Mouse (Mus musculus): ENCODE results near the gene Gipc2. TPM values are rescaled to one million over a fixed set of nuclear protein-coding genes. Genes with fewer than 3 reads are reported as not detected.
A peak's percentile ranks its signal among the peaks of the same experiment; 100 is the strongest.
"Not testable (repeated sequence)": the region's sequence is repeated elsewhere in the genome, so short reads cannot be mapped to it uniquely, and the experiment has no call there.

The Gipc2 gene
- polyA plus RNA-seq, 1 experiment, result 0.06 TPM

GRCm38 (mm10) chr3:152201181-152201580 lies 35.2 kb upstream of the Gipc2 start:
- WGBS, result 95% methylated on average over 3 of the region's 3 CpGs
- no peak overlapping the region for H3K27ac ChIP-seq (ENCODE audit: insufficient read depth, low read length)
- TF ChIP-seq CTCF (IDR thresholded peaks at IDR 0.05; ENCODE audit: extremely low read depth, insufficient read depth, insufficient read length, insufficient replicate concordance) (no peak), POLR2A (IDR thresholded peaks at IDR 0.05; ENCODE audit: low read depth, low read length) (no peak)

DNA sequence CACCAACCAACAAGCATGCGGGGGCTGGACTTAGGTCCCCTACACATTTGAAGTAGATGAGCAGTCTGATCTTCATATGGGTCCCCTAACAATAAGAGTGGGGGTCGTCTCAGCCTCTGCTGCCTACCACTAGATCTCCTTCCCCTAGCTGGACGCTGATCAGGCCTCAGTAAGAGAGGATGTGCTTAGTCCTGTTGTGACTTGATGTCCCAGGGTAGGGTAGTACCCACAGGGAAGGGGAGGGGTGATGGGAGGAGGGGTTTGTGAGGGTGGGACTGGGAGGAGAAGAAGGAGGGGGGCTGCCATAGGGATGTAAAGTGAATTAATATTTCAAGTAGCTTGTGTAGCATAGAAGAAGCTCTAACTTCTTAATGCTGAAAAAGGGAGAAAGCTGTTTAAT lies 33.1 kb upstream of the Gipc2 start:
- Histone ChIP-seq H3K4me3 (ENCODE audit: extremely low read depth, insufficient read depth, insufficient read length) (no peak overlapping the region), H3K36me3 (ENCODE audit: control insufficient read depth, insufficient read depth, low read length) (no peaks in the 10 kb centered on the region), H3K27me3 (ENCODE audit: control insufficient read depth, insufficient read depth, low read length) (no peaks in the 10 kb centered on the region), H3K4me1 (ENCODE audit: control insufficient read depth, insufficient read depth, insufficient read length) (no peaks in the 10 kb centered on the region; the same call in 1 of the 2 replicates), H3K27ac (ENCODE audit: insufficient read depth, low read length) (no peak overlapping the region)
- WGBS, result 76% methylated on average over 3 of the region's 3 CpGs
- no peak for DNase-seq (ENCODE audit: low read depth in 1 of 2, low spot score in 2 of 2)
- TF ChIP-seq CTCF (IDR thresholded peaks at IDR 0.05; ENCODE audit: extremely low read depth, insufficient read depth, insufficient read length, insufficient replicate concordance) (no peak), POLR2A (IDR thresholded peaks at IDR 0.05; ENCODE audit: low read depth, low read length) (no peak)

More at GRCm38 (mm10) chr3:152201181-152201580, 35.2 kb upstream of the Gipc2 start:
- Histone ChIP-seq H3K4me3 (ENCODE audit: extremely low read depth, insufficient read depth, insufficient read length) (no peak overlapping the region), H3K27me3 (ENCODE audit: control insufficient read depth, insufficient read depth, low read length) (no peaks in the 10 kb centered on the region), H3K4me1 (ENCODE audit: control insufficient read depth, insufficient read depth, insufficient read length) (no peaks in the 10 kb centered on the region; the same call in 1 of the 2 replicates), H3K36me3 (ENCODE audit: control insufficient read depth, insufficient read depth, low read length) (no peaks in the 10 kb centered on the region)
- DNase-seq (ENCODE audit: low read depth in 1 of 2, low spot score in 2 of 2), result no peak

GRCm38 (mm10) chr3:152197246-152197645 lies 31.2 kb upstream of the Gipc2 start:
- H3K27me3 ChIP-seq (ENCODE audit: control insufficient read depth, insufficient read depth, low read length); H3K4me3 ChIP-seq (ENCODE audit: extremely low read depth, insufficient read depth, insufficient read length); H3K4me1 ChIP-seq (ENCODE audit: control insufficient read depth, insufficient read depth, insufficient read length); H3K27ac ChIP-seq (ENCODE audit: insufficient read depth, low read length); DNase-seq (ENCODE audit: low read depth in 1 of 2, low spot score in 2 of 2); H3K36me3 ChIP-seq (ENCODE audit: control insufficient read depth, insufficient read depth, low read length): not testable (repeated sequence)
- WGBS, result 49% methylated on average over 2 of the region's 2 CpGs

GRCm38 (mm10) chr3:152193635-152194097 lies 27.6 kb upstream of the Gipc2 start:
- peak overlapping the region; percentile 78 for H3K27ac ChIP-seq (ENCODE audit: insufficient read depth, low read length)
- under 1% methylated on average over 17 of the region's 17 CpGs for WGBS
- no peaks in the 10 kb centered on the region for H3K27me3 ChIP-seq (ENCODE audit: control insufficient read depth, insufficient read depth, low read length)
- TF ChIP-seq CTCF (IDR thresholded peaks at IDR 0.05; ENCODE audit: extremely low read depth, insufficient read depth, insufficient read length, insufficient replicate concordance) (no peak), POLR2A (IDR thresholded peaks at IDR 0.05; ENCODE audit: low read depth, low read length) (peak; percentile 84)
- peak; percentile 79 to 82 for DNase-seq (ENCODE audit: low read depth in 1 of 2, low spot score in 2 of 2)
- peak overlapping the region; percentile 69 for H3K4me3 ChIP-seq (ENCODE audit: extremely low read depth, insufficient read depth, insufficient read length)
- no peaks in the 10 kb centered on the region; the same call in 1 of the 2 replicates for H3K4me1 ChIP-seq (ENCODE audit: control insufficient read depth, insufficient read depth, insufficient read length)
- no peaks in the 10 kb centered on the region for H3K36me3 ChIP-seq (ENCODE audit: control insufficient read depth, insufficient read depth, low read length)

DNA sequence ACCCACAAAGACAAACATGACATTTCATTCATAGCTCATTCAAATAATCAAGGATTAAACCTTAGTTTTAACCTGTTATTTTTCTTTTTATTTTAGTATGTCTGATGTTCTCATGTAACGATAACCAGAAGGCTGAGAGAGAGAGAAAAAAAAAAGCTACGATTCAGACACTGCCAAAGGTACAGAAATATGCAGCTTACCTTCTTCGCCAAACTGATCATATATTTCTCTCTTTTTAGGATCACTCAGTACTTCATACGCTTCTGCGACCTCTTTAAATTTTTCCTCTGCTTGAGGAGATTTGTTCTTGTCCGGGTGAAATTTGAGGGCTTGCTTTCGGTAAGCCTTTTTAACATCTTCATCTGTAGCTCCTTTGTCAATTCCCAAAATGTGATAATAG lies 27.1 kb upstream of the Gipc2 start:
- Histone ChIP-seq H3K4me3 (ENCODE audit: extremely low read depth, insufficient read depth, insufficient read length) (peak overlapping the region; percentile 69), H3K27me3 (ENCODE audit: control insufficient read depth, insufficient read depth, low read length) (no peaks in the 10 kb centered on the region), H3K4me1 (ENCODE audit: control insufficient read depth, insufficient read depth, insufficient read length) (no peaks in the 10 kb centered on the region; the same call in 1 of the 2 replicates), H3K27ac (ENCODE audit: insufficient read depth, low read length) (peak overlapping the region; percentile 78), H3K36me3 (ENCODE audit: control insufficient read depth, insufficient read depth, low read length) (no peaks in the 10 kb centered on the region)
- DNase-seq (ENCODE audit: low read depth in 1 of 2, low spot score in 2 of 2), result no peak
- TF ChIP-seq POLR2A (IDR thresholded peaks at IDR 0.05; ENCODE audit: low read depth, low read length) (no peak), CTCF (IDR thresholded peaks at IDR 0.05; ENCODE audit: extremely low read depth, insufficient read depth, insufficient read length, insufficient replicate concordance) (no peak)
- WGBS, result under 1% methylated on average over 7 of the region's 7 CpGs

DNA sequence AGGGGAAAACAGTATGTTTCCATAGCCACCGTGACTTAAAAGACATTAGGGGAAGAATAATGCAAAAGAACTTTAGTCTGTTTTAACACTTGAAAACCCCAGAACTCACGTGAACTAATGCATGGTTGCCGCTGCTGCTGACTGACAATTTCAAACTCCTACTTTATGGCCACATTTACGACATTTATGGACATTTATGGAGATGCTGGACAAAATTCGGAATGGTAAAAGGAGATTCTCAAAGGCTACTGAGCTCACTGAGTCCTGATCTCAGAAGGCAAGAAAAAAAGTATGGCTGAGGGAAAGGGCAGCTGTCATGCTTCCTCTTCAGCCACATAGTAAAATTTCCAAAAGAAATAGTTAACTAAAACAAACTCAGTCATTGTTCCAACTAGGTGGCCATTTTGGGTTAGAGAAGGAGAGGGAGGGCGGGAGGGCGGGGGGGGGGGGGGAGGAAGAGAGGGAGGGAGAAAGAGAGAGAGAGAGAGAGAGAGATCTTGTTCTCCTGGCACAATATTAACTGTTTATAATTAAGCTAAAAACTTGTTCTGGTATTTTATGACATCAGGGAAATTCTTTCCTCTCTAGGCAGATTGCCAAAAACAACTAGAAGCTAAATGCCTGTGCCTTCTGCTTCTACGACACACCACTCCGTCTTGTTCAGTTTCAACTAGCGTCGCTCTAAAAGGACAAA lies 26.4 kb upstream of the Gipc2 start:
- DNase-seq (ENCODE audit: low read depth in 1 of 2, low spot score in 2 of 2), result no peak

GRCm38 (mm10) chr3:152191791-152192237 lies 25.8 kb upstream of the Gipc2 start:
- no peak for DNase-seq (ENCODE audit: low read depth in 1 of 2, low spot score in 2 of 2)
- 23% methylated on average over 6 of the region's 6 CpGs for WGBS
- H3K4me1 ChIP-seq (ENCODE audit: control insufficient read depth, insufficient read depth, insufficient read length), result no peaks in the 10 kb centered on the region
- H3K27ac ChIP-seq (ENCODE audit: insufficient read depth, low read length), result peak overlapping the region; percentile 44; the same call in 1 of the 2 replicates
- no peaks in the 10 kb centered on the region for H3K27me3 ChIP-seq (ENCODE audit: control insufficient read depth, insufficient read depth, low read length)
- H3K36me3 ChIP-seq (ENCODE audit: control insufficient read depth, insufficient read depth, low read length), result no peaks in the 10 kb centered on the region
- TF ChIP-seq POLR2A (IDR thresholded peaks at IDR 0.05; ENCODE audit: low read depth, low read length), result no peak
- no peak for TF ChIP-seq CTCF (IDR thresholded peaks at IDR 0.05; ENCODE audit: extremely low read depth, insufficient read depth, insufficient read length, insufficient replicate concordance)
- peak overlapping the region; percentile 22; the same call in 1 of the 2 replicates for H3K4me3 ChIP-seq (ENCODE audit: extremely low read depth, insufficient read depth, insufficient read length)

More for the DNA sequence above, 26.4 kb upstream of the Gipc2 start:
- TF ChIP-seq CTCF (IDR thresholded peaks at IDR 0.05; ENCODE audit: extremely low read depth, insufficient read depth, insufficient read length, insufficient replicate concordance), result no peak
- Histone ChIP-seq H3K27me3 (ENCODE audit: control insufficient read depth, insufficient read depth, low read length) (no peaks in the 10 kb centered on the region), H3K4me3 (ENCODE audit: extremely low read depth, insufficient read depth, insufficient read length) (peak overlapping the region; percentile 49), H3K4me1 (ENCODE audit: control insufficient read depth, insufficient read depth, insufficient read length) (no peaks in the 10 kb centered on the region; the same call in 1 of the 2 replicates), H3K27ac (ENCODE audit: insufficient read depth, low read length) (peak overlapping the region; percentile 16; the same call in 1 of the 2 replicates), H3K36me3 (ENCODE audit: control insufficient read depth, insufficient read depth, low read length) (no peaks in the 10 kb centered on the region)
- WGBS, result 7% methylated on average over 11 of the region's 11 CpGs

Measured in spleen, adult 2 months (tissue).